Mouse (Mus musculus): ENCODE measurements around the gene Chd9.

- TF ChIP-seq CTCF (IDR thresholded peaks at IDR 0.05; ENCODE audit: low read depth, low read length), result no peak
- TF ChIP-seq POLR2A (IDR thresholded peaks at IDR 0.05; ENCODE audit: borderline replicate concordance, low read depth, low read length), result no peak
These were observed 266.0 kb downstream of the Chd9 start for GRCm38 (mm10) chr8:91094135-91094534.
